14 mouse cellular contexts compared by ENCODE assay signal in the genomic region with DNA sequence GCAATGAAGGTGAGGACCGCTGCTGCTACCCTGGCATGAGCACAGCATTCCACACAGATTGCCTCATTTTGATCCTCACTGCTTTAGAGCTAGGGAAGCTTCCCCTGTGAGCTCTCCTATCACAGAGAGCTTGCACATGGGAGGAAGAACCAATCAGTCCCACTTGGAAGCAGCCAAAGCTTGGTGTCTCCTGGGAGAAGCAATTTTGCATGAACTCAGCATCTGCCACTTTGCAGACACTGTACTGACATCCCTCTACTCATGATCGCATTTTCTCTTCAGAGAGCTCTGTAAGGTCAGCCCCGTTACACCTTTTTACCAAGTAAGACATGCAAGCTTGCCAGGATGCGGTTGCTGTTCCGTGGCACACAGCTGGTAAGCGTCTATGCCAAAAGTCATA.
"Had no signal": no experiment of that assay in that cellular context is flagged by ENCODE, and none has a peak within 500 bp of the region (broad histone marks: within the 10 kb centered on the region; RNA-seq: fewer than 3 reads in every experiment).

No protein-coding gene starts in this region.

- H3K36me3 ChIP-seq: liver, embryonic 15.5 days; midbrain, embryonic 15.5 days had no signal

- H3K27me3 ChIP-seq: liver, embryonic 15.5 days; midbrain, embryonic 15.5 days had no signal

- DNase-seq: kidney, adult 9 months; kidney, postnatal 36 days; layer of hippocampus, adult 9-11 months; layer of hippocampus, postnatal 36 days; lung, adult 2 months; lung, postnatal 36 days; right cerebral cortex, postnatal 25 days; thymus, postnatal 36 days had no signal

- H3K4me1 ChIP-seq: liver, embryonic 15.5 days; midbrain, embryonic 15.5 days had no signal

- ATAC-seq: lung, postnatal 0 days; midbrain, embryonic 15.5 days had no signal

- H3K9ac ChIP-seq: liver, embryonic 15.5 days; midbrain, embryonic 15.5 days had no signal

- H3K4me3 ChIP-seq: liver, embryonic 15.5 days; midbrain, embryonic 15.5 days had no signal

- H3K4me2 ChIP-seq: liver, embryonic 11.5 days; liver, embryonic 15.5 days; midbrain, embryonic 11.5 days; midbrain, embryonic 15.5 days had no signal

- H3K27ac ChIP-seq: kidney, postnatal 0 days; liver, embryonic 15.5 days; midbrain, embryonic 15.5 days had no signal

- H3K9me3 ChIP-seq: liver, embryonic 15.5 days; midbrain, embryonic 15.5 days had no signal
